Mouse (Mus musculus): ENCODE measurements at regions not wholly inside any gene's neighbourhood (a gene's known extent, or its start where the extent isn't known, plus 50 kb on each side); places are given as distances from the start of the nearest gene placed in this dataset.

DNA sequence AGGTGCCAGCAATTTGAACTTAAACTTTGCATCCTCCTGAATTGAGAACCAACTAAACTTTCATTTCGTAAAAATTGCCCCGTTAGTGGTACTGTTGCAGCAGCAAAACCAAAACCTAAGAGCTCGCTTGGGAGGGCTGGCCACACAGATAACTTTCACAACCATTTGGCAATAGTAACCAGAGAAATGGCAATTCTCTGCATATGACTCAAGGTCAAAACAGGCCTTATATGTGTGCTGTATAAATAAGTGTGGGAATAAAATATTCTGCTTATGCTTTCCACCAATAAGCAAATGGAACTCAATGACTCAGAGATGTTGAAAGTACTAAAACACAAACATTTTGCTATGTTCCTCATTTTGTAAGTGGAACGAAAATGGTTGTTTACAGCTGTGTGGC lies 550.3 kb downstream of the Car8 start:
- TF ChIP-seq POLR2A (IDR thresholded peaks at IDR 0.05; ENCODE audit: low read depth, low read length) (no peak), CTCF (IDR thresholded peaks at IDR 0.05; ENCODE audit: borderline replicate concordance, insufficient read depth, low read length) (no peak)
- Histone ChIP-seq H3K4me1 (ENCODE audit: control insufficient read depth, insufficient read depth, low read length) (no peaks in the 10 kb centered on the region), H3K27ac (ENCODE audit: insufficient read depth, low read length) (no peak overlapping the region), H3K4me3 (ENCODE audit: insufficient read depth, low read length) (no peak overlapping the region)

DNA sequence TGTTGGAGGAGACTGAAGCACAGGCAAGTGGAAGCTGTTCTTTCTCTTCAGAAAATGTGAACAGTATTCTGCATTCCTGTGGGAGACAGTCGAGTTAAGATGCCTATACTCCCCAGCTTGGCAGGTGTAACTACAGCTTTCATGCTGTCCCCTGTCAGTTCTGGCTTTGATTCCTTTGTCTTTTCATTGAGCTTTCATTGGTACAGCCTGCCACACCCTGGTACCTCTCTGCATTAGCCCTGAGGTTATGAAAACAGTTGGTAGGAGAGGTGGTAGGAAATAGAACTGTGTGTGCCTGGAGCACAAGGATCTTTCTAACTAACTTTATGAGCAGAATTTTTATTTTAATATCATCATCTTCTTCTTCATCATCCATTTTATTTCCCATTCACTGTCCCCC lies 551.6 kb downstream of the Car8 start:
- Histone ChIP-seq H3K4me1 (ENCODE audit: control insufficient read depth, insufficient read depth, low read length) (no peaks in the 10 kb centered on the region), H3K27ac (ENCODE audit: insufficient read depth, low read length) (no peak overlapping the region), H3K4me3 (ENCODE audit: insufficient read depth, low read length) (no peak overlapping the region)
- TF ChIP-seq CTCF (IDR thresholded peaks at IDR 0.05; ENCODE audit: borderline replicate concordance, insufficient read depth, low read length) (no peak), POLR2A (IDR thresholded peaks at IDR 0.05; ENCODE audit: low read depth, low read length) (no peak)

DNA sequence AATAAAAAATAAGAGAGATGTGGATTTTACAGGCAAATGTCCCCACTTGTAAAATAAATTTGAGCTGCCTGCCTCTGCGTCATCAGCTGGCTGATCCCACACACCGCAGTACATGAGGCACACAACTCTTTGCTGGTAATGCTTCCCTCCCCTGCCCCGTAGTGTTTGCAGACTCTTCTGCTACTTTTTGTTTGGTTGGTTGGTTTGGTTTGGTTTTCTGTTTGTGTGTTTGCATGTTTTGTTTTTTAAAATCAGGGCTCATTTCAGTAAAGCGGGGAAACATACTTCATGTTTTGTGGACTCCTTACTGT lies 568.1 kb downstream of the Car8 start:
- no peak overlapping the region for H3K4me3 ChIP-seq (ENCODE audit: insufficient read depth, low read length)
- H3K27ac ChIP-seq (ENCODE audit: insufficient read depth, low read length), result peak overlapping the region; percentile 92

DNA sequence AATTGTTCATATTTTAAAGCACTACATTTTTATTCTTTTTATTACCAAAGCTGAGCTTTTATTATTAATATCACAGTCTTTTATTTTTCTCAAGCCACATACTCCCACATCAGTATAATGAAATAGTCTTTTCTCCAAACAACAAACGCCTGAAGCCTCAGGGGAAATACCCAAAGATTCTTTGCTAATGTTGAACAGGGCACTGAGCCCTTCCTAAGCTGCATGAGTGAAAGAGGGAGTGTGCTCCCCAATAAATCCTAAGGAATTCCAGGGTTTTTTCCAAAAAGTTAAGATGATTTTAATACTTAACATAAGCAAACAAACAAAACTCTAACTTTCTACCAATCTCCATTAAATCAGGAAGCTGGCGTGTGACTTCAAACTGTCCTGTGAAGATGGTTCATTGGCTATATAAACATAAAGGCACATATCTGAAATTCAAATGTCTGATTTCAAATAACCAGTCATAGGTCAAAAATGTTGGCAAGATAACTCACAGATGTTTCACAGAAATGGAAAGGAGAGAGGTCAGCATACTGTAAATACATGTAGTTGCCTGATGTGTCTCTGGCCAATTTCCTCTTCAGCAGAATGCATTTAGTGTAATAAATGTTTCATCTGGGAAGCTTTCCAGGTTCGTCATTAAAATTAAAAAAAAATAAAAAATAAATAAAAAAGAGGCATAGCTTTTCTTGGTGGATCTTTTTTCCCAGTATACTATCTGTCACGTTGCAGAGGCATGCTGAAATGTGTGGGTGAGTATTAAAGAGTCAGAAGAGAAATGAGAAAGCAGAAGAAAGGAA lies 568.6 kb downstream of the Car8 start:
- H3K27ac ChIP-seq (ENCODE audit: insufficient read depth, low read length), result peak overlapping the region; percentile 94
- no peak overlapping the region for H3K4me3 ChIP-seq (ENCODE audit: insufficient read depth, low read length)
- TF ChIP-seq CTCF (IDR thresholded peaks at IDR 0.05; ENCODE audit: borderline replicate concordance, insufficient read depth, low read length) (no peak), POLR2A (IDR thresholded peaks at IDR 0.05; ENCODE audit: low read depth, low read length) (no peak)
- peaks cover 16% of the 10 kb centered on the region for H3K4me1 ChIP-seq (ENCODE audit: control insufficient read depth, insufficient read depth, low read length)

More for the DNA sequence above, 568.1 kb downstream of the Car8 start:
- TF ChIP-seq POLR2A (IDR thresholded peaks at IDR 0.05; ENCODE audit: low read depth, low read length) (no peak), CTCF (IDR thresholded peaks at IDR 0.05; ENCODE audit: borderline replicate concordance, insufficient read depth, low read length) (no peak)
- H3K4me1 ChIP-seq (ENCODE audit: control insufficient read depth, insufficient read depth, low read length), result peaks cover 16% of the 10 kb centered on the region

DNA sequence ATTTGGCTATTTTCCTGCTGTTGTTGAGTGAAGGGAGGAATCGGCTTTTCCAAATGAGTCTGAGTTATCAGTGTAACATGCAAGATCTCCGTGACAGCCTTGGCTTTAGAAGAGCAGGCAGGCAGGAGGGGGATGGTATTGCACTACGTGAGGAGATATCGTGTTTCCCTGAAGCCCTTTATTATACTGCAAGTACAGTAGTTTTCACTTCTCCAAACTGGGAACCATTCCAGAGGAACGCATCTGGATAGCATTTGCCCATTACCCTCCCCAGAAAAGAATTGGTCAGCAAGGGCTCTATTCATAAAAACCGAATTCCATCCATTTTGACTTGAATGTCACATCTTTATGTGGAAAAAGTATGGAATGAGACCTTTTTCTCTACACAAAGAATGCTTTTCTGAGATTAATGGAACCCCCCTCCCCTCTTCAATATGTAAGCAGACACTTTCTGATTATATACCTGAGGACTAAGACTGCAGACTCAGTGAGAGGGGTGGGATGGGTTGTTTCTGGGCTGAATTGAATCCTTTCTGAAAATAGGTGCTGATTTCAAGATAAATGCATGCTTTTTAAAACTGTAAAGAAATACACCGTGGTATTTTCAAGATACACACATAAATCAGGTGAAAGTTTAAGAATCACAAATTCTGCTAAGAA lies 571.8 kb downstream of the Car8 start:
- peak overlapping the region; percentile 98 for H3K27ac ChIP-seq (ENCODE audit: insufficient read depth, low read length)
- TF ChIP-seq POLR2A (IDR thresholded peaks at IDR 0.05; ENCODE audit: low read depth, low read length) (no peak), CTCF (IDR thresholded peaks at IDR 0.05; ENCODE audit: borderline replicate concordance, insufficient read depth, low read length) (no peak)

DNA sequence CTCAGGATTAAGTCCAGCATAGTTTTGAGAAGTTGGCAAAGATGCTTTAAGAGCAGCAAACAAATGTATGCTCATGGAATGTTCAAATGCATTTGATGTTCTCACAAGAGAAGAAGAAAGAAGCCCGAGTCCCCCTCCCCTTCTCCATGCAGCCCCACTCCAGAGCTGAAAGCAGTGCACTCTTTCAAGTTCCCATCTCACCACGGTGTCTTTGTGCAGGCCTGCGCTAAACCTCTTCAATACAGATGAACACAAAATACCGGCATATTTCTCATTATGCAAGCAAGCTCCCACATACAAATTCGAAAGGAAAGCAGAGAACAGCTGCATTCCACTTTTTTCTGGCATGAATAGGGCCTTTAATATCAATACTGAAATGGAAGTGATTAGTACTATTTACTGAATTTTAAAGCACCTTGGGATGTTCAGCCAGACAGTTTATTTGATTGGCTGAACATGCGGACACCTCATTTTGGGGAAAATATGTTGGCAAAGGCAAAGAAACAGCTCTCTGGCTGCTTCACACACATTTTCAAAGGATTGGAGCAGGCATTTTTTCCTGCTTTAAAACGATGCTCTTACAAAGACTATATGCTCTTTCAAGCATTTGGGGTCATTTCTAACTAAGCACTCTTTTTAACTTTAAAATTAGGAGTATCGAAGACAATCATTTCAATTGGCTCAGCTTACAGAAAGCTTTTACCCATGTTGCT lies 595.8 kb downstream of the Car8 start:
- Histone ChIP-seq H3K27ac (ENCODE audit: insufficient read depth, low read length) (no peak overlapping the region), H3K4me1 (ENCODE audit: control insufficient read depth, insufficient read depth, low read length) (no peaks in the 10 kb centered on the region), H3K4me3 (ENCODE audit: insufficient read depth, low read length) (no peak overlapping the region)
- TF ChIP-seq POLR2A (IDR thresholded peaks at IDR 0.05; ENCODE audit: low read depth, low read length), result no peak
- TF ChIP-seq CTCF (IDR thresholded peaks at IDR 0.05; ENCODE audit: borderline replicate concordance, insufficient read depth, low read length), result no peak

More for the DNA sequence above, 571.8 kb downstream of the Car8 start:
- no peak overlapping the region for H3K4me3 ChIP-seq (ENCODE audit: insufficient read depth, low read length)
- peaks cover 16% of the 10 kb centered on the region for H3K4me1 ChIP-seq (ENCODE audit: control insufficient read depth, insufficient read depth, low read length)

DNA sequence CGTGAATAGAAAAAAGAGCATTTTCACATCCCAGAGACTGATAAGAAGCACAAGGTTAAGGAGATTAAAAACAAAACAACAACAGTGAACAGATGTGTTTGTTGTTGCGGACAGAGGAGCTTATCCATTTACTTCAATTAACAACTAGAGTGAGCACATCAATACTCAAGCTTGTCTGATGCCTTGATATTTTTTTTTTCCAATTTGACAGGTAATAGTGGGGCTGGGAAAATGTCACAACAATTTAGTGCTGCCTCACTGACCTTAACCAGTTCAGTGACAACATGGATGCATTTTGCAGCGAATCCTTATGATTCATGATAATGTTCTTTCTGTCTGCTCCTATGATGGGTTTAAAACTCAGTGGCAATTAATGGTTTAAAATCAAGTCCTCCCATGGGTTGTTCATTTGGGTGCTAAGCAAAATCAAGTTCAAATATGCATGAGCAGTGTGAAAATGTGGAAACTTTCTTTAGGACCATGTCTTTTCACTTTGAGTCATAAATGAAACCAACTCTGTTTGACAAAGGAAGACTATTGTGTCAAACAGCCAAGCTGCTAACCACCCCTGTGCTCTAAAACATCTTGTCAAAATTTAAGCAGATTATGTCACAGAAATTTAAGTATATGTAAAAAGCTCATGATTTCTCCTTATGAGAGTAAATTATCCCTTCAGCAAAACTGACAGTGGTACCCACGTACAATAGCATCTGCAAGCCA lies 641.0 kb downstream of the Car8 start:
- Histone ChIP-seq H3K4me3 (ENCODE audit: insufficient read depth, low read length) (no peak overlapping the region), H3K27ac (ENCODE audit: insufficient read depth, low read length) (no peak overlapping the region), H3K4me1 (ENCODE audit: control insufficient read depth, insufficient read depth, low read length) (no peaks in the 10 kb centered on the region)
- no peak for TF ChIP-seq POLR2A (IDR thresholded peaks at IDR 0.05; ENCODE audit: low read depth, low read length)
- TF ChIP-seq CTCF (IDR thresholded peaks at IDR 0.05; ENCODE audit: borderline replicate concordance, insufficient read depth, low read length), result no peak

DNA sequence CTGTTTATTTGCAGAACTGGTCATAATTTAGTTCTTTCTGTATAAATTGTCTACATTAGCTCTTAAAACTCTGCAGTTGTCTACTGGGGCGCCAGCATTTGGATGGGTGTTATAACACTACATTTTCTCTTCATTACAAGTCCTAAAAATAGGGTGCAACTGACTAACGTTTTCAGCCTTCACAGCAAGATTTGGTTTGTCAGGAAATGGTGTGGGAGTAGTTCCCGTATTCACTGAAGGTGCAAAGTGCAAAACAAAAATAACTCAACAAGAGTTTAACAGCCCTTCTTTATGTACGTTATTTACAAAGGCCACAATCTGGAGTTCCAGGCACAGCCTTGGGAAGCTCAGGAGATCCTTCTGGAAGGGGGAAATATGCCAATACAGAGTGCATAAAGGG lies 642.7 kb downstream of the Car8 start:
- TF ChIP-seq CTCF (IDR thresholded peaks at IDR 0.05; ENCODE audit: borderline replicate concordance, insufficient read depth, low read length), result no peak
- H3K27ac ChIP-seq (ENCODE audit: insufficient read depth, low read length), result no peak overlapping the region
- H3K4me3 ChIP-seq (ENCODE audit: insufficient read depth, low read length), result no peak overlapping the region
- no peaks in the 10 kb centered on the region for H3K4me1 ChIP-seq (ENCODE audit: control insufficient read depth, insufficient read depth, low read length)

DNA sequence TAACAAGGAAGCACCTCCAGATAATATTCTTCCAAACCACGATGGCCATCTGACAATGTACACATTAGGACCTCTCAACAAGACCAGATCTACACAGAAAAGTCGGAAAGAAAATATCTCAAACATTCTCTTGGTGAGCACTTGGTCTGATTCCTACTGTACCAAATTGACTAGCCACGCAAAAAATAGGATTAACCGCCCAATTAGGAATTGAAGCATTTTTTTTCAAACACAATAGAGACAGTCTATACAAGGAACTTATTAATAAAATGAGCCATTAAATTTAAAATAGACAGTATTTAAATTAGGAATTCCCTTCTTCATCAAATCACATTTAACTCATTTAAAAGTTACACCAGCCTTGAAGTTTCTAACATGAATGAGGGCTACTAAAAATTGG lies 655.0 kb downstream of the Car8 start:
- H3K4me3 ChIP-seq (ENCODE audit: insufficient read depth, low read length), result no peak overlapping the region
- H3K4me1 ChIP-seq (ENCODE audit: control insufficient read depth, insufficient read depth, low read length), result no peaks in the 10 kb centered on the region
- no peak overlapping the region for H3K27ac ChIP-seq (ENCODE audit: insufficient read depth, low read length)
- no peak for TF ChIP-seq CTCF (IDR thresholded peaks at IDR 0.05; ENCODE audit: borderline replicate concordance, insufficient read depth, low read length)
- TF ChIP-seq POLR2A (IDR thresholded peaks at IDR 0.05; ENCODE audit: low read depth, low read length), result no peak
